Mouse (Mus musculus): ENCODE data around the gene Dhps. TPM values are rescaled to one million over a fixed set of nuclear protein-coding genes. Genes with fewer than 3 reads are reported as not detected.
A peak's percentile ranks its signal among the peaks of the same experiment; 100 is the strongest.

The Dhps gene
- polyA plus RNA-seq, 1 experiment = 43.5 TPM

- Histone ChIP-seq H3K9me3 (no peaks in the 10 kb centered on the region), H3K36me3 (replicated peaks; ENCODE audit: low read length) (peaks cover 43% of the 10 kb centered on the region), H3K27me3 (replicated peaks) (no peaks in the 10 kb centered on the region), H3K4me1 (peaks cover 57% of the 10 kb centered on the region), H3K4me3 (replicated peaks) (peak overlapping the region; percentile 96)
- TF ChIP-seq GATA1 (IDR thresholded peaks at IDR 0.05; ENCODE audit: borderline replicate concordance, low read length) (no peak), FLI1 (IDR thresholded peaks at IDR 0.05; ENCODE audit: low read length) (no peak)
These were observed 36.8 kb upstream of the Dhps start for GRCm38 (mm10) chr8:85034764-85035163.

- Histone ChIP-seq H3K9me3 (no peaks in the 10 kb centered on the region), H3K27me3 (replicated peaks) (no peaks in the 10 kb centered on the region), H3K36me3 (replicated peaks; ENCODE audit: low read length) (peaks cover 43% of the 10 kb centered on the region), H3K4me1 (peaks cover 57% of the 10 kb centered on the region), H3K4me3 (replicated peaks) (peak overlapping the region; percentile 96)
- TF ChIP-seq FLI1 (IDR thresholded peaks at IDR 0.05; ENCODE audit: low read length) = no peak
- TF ChIP-seq GATA1 (IDR thresholded peaks at IDR 0.05; ENCODE audit: borderline replicate concordance, low read length) = no peak
These were observed 36.3 kb upstream of the Dhps start for GRCm38 (mm10) chr8:85035165-85035727.

GRCm38 (mm10) chr8:85035728-85036310 is 35.7 kb upstream of the Dhps start:
- Histone ChIP-seq H3K4me1 (peaks cover 59% of the 10 kb centered on the region), H3K27me3 (replicated peaks) (no peaks in the 10 kb centered on the region), H3K36me3 (replicated peaks; ENCODE audit: low read length) (peaks cover 43% of the 10 kb centered on the region), H3K9me3 (no peaks in the 10 kb centered on the region), H3K4me3 (replicated peaks) (peak overlapping the region; percentile 96)
- no peak for TF ChIP-seq GATA1 (IDR thresholded peaks at IDR 0.05; ENCODE audit: borderline replicate concordance, low read length)
- TF ChIP-seq FLI1 (IDR thresholded peaks at IDR 0.05; ENCODE audit: low read length) = no peak

GRCm38 (mm10) chr8:85036381-85036717 is 35.2 kb upstream of the Dhps start:
- no peaks in the 10 kb centered on the region for H3K27me3 ChIP-seq (replicated peaks)
- H3K9me3 ChIP-seq = no peaks in the 10 kb centered on the region
- H3K4me3 ChIP-seq (replicated peaks) = peak overlapping the region; percentile 96
- peaks cover 44% of the 10 kb centered on the region for H3K36me3 ChIP-seq (replicated peaks; ENCODE audit: low read length)
- H3K4me1 ChIP-seq = peaks cover 63% of the 10 kb centered on the region
- TF ChIP-seq FLI1 (IDR thresholded peaks at IDR 0.05; ENCODE audit: low read length) (no peak), GATA1 (IDR thresholded peaks at IDR 0.05; ENCODE audit: borderline replicate concordance, low read length) (no peak)

GRCm38 (mm10) chr8:85036718-85037365 is 34.7 kb upstream of the Dhps start, which contains the start of gene Tnpo2:
Tnpo2 (plus strand) TSS chr8:85036915.
- TF ChIP-seq GATA1 (IDR thresholded peaks at IDR 0.05; ENCODE audit: borderline replicate concordance, low read length) (no peak), FLI1 (IDR thresholded peaks at IDR 0.05; ENCODE audit: low read length) (no peak)
- Histone ChIP-seq H3K27me3 (replicated peaks) (no peaks in the 10 kb centered on the region), H3K9me3 (no peaks in the 10 kb centered on the region), H3K4me3 (replicated peaks) (peak within 1 kb of the TSS; percentile 96), H3K36me3 (replicated peaks; ENCODE audit: low read length) (peaks cover 44% of the 10 kb centered on the region), H3K4me1 (peaks cover 63% of the 10 kb centered on the region)

GRCm38 (mm10) chr8:85037366-85037680 is 34.2 kb upstream of the Dhps start:
- H3K27me3 ChIP-seq (replicated peaks) = no peaks in the 10 kb centered on the region
- peaks cover 44% of the 10 kb centered on the region for H3K36me3 ChIP-seq (replicated peaks; ENCODE audit: low read length)
- H3K4me3 ChIP-seq (replicated peaks) = peak overlapping the region; percentile 96
- H3K4me1 ChIP-seq = peaks cover 62% of the 10 kb centered on the region
- TF ChIP-seq GATA1 (IDR thresholded peaks at IDR 0.05; ENCODE audit: borderline replicate concordance, low read length) (no peak), FLI1 (IDR thresholded peaks at IDR 0.05; ENCODE audit: low read length) (no peak)
- no peaks in the 10 kb centered on the region for H3K9me3 ChIP-seq

GRCm38 (mm10) chr8:85037681-85038531 is 33.7 kb upstream of the Dhps start:
- peak overlapping the region; percentile 96 for H3K4me3 ChIP-seq (replicated peaks)
- no peaks in the 10 kb centered on the region for H3K9me3 ChIP-seq
- TF ChIP-seq GATA1 (IDR thresholded peaks at IDR 0.05; ENCODE audit: borderline replicate concordance, low read length) (no peak), FLI1 (IDR thresholded peaks at IDR 0.05; ENCODE audit: low read length) (no peak)
- peaks cover 60% of the 10 kb centered on the region for H3K4me1 ChIP-seq
- no peaks in the 10 kb centered on the region for H3K27me3 ChIP-seq (replicated peaks)
- peaks cover 43% of the 10 kb centered on the region for H3K36me3 ChIP-seq (replicated peaks; ENCODE audit: low read length)

GRCm38 (mm10) chr8:85043619-85044018 is 27.9 kb upstream of the Dhps start:
- no peaks in the 10 kb centered on the region for H3K27me3 ChIP-seq (replicated peaks)
- H3K4me1 ChIP-seq = peaks cover 38% of the 10 kb centered on the region
- H3K4me3 ChIP-seq (replicated peaks) = no peak overlapping the region
- no peak for TF ChIP-seq FLI1 (IDR thresholded peaks at IDR 0.05; ENCODE audit: low read length)
- no peak for TF ChIP-seq GATA1 (IDR thresholded peaks at IDR 0.05; ENCODE audit: borderline replicate concordance, low read length)
- peaks cover 87% of the 10 kb centered on the region for H3K36me3 ChIP-seq (replicated peaks; ENCODE audit: low read length)
- no peaks in the 10 kb centered on the region for H3K9me3 ChIP-seq

GRCm38 (mm10) chr8:85057367-85057766 is 14.2 kb upstream of the Dhps start:
- peaks cover 62% of the 10 kb centered on the region for H3K36me3 ChIP-seq (replicated peaks; ENCODE audit: low read length)
- H3K9me3 ChIP-seq = no peaks in the 10 kb centered on the region

More at GRCm38 (mm10) chr8:85057367-85057766, 14.2 kb upstream of the Dhps start:
- H3K4me1 ChIP-seq = peaks cover 22% of the 10 kb centered on the region
- H3K4me3 ChIP-seq (replicated peaks) = no peak overlapping the region
- peaks cover 4% of the 10 kb centered on the region for H3K27me3 ChIP-seq (replicated peaks)
- no peak for TF ChIP-seq GATA1 (IDR thresholded peaks at IDR 0.05; ENCODE audit: borderline replicate concordance, low read length)
- no peak for TF ChIP-seq FLI1 (IDR thresholded peaks at IDR 0.05; ENCODE audit: low read length)

All from megakaryocyte, embryonic 14.5 days (primary cell).